Mouse (Mus musculus): ENCODE results near the gene Olfr101. TPM values are rescaled to one million over a fixed set of nuclear protein-coding genes. Genes with fewer than 3 reads are reported as not detected.

The Olfr101 gene
- not detected in 2 replicates for polyA plus RNA-seq (2015; fragmentation: Nextera tagmentation; extraction: Ambion mirVana)

- H3K36me3 ChIP-seq = no peaks in the 10 kb centered on the region
- no peaks in the 10 kb centered on the region for H3K9me3 ChIP-seq
- H3K4me1 ChIP-seq = no peaks in the 10 kb centered on the region
- no peak within 1 kb of the TSS for H3K4me2 ChIP-seq
- H3K9ac ChIP-seq = no peak within 1 kb of the TSS
- 66% methylated on average over 4 of the region's 4 CpGs for WGBS
- H3K4me3 ChIP-seq = no peak within 1 kb of the TSS
- H3K27ac ChIP-seq (replicated peaks) = no peak within 1 kb of the TSS
- H3K27me3 ChIP-seq (replicated peaks) = no peaks in the 10 kb centered on the region
- no peak for ATAC-seq (ENCODE audit: extremely low read depth, insufficient number of reproducible peaks, low FRiP score, low TSS enrichment)
Measured at GRCm38 (mm10) chr17:37304213-37304612, at the start of gene Olfr101. Olfr101 (minus strand) TSS chr17:37304313.

GRCm38 (mm10) chr17:37339598-37339997 lies 35.5 kb upstream of the Olfr101 start, which contains the start of gene Olfr103:
Olfr103 (minus strand) TSS chr17:37339698.
- no peak within 1 kb of the TSS for H3K27ac ChIP-seq (replicated peaks)
- H3K27me3 ChIP-seq (replicated peaks) = no peaks in the 10 kb centered on the region
- no peaks in the 10 kb centered on the region for H3K36me3 ChIP-seq
- no peak for ATAC-seq (ENCODE audit: extremely low read depth, insufficient number of reproducible peaks, low FRiP score, low TSS enrichment)
- H3K4me2 ChIP-seq = no peak within 1 kb of the TSS
- 0 out of 2 replicates have a peak, but pooled peaks cover 4% of the 10 kb centered on the region for H3K9me3 ChIP-seq
- H3K4me3 ChIP-seq = no peak within 1 kb of the TSS
- no peak within 1 kb of the TSS for H3K9ac ChIP-seq
- WGBS = 75% methylated on average over 2 of the region's 2 CpGs
- no peaks in the 10 kb centered on the region for H3K4me1 ChIP-seq

GRCm38 (mm10) chr17:37316954-37317353 lies 12.8 kb upstream of the Olfr101 start, which contains the start of gene Olfr102:
Olfr102 (minus strand) TSS chr17:37317054.
- H3K9me3 ChIP-seq = peaks cover 12% of the 10 kb centered on the region; the same call in 1 of the 2 replicates

GRCm38 (mm10) chr17:37310146-37310699 lies 6.1 kb upstream of the Olfr101 start:
- no peaks in the 10 kb centered on the region for H3K36me3 ChIP-seq
- WGBS = 33% methylated on average over 2 of the region's 2 CpGs
- H3K4me2 ChIP-seq = no peak overlapping the region
- H3K4me1 ChIP-seq = no peaks in the 10 kb centered on the region
- no peak overlapping the region for H3K9ac ChIP-seq
- H3K4me3 ChIP-seq = no peak overlapping the region
- no peak overlapping the region for H3K27ac ChIP-seq (replicated peaks)
- no peak for ATAC-seq (ENCODE audit: extremely low read depth, insufficient number of reproducible peaks, low FRiP score, low TSS enrichment)
- H3K27me3 ChIP-seq (replicated peaks) = no peaks in the 10 kb centered on the region
- H3K9me3 ChIP-seq = no peaks in the 10 kb centered on the region

More at GRCm38 (mm10) chr17:37316954-37317353, 12.8 kb upstream of the Olfr101 start, which contains the start of gene Olfr102:
- no peak within 1 kb of the TSS for H3K4me2 ChIP-seq
- no peaks in the 10 kb centered on the region for H3K27me3 ChIP-seq (replicated peaks)
- no peaks in the 10 kb centered on the region for H3K36me3 ChIP-seq
- H3K27ac ChIP-seq (replicated peaks) = no peak within 1 kb of the TSS
- ATAC-seq (ENCODE audit: extremely low read depth, insufficient number of reproducible peaks, low FRiP score, low TSS enrichment) = no peak
- no peaks in the 10 kb centered on the region for H3K4me1 ChIP-seq
- no peak within 1 kb of the TSS for H3K4me3 ChIP-seq
- H3K9ac ChIP-seq = no peak within 1 kb of the TSS

- Histone ChIP-seq H3K9ac (no peak overlapping the region), H3K4me1 (no peaks in the 10 kb centered on the region), H3K27me3 (replicated peaks) (no peaks in the 10 kb centered on the region), H3K36me3 (no peaks in the 10 kb centered on the region), H3K4me2 (no peak overlapping the region), H3K27ac (replicated peaks) (no peak overlapping the region), H3K9me3 (no peaks in the 10 kb centered on the region), H3K4me3 (no peak overlapping the region)
- ATAC-seq (ENCODE audit: extremely low read depth, insufficient number of reproducible peaks, low FRiP score, low TSS enrichment) = no peak
- 31% methylated on average over 4 of the region's 4 CpGs for WGBS
Measured at GRCm38 (mm10) chr17:37308483-37308882, 4.4 kb upstream of the Olfr101 start.

- H3K9me3 ChIP-seq = no peaks in the 10 kb centered on the region
- no peaks in the 10 kb centered on the region for H3K36me3 ChIP-seq
- WGBS = 66% methylated on average over 1 of the region's 1 CpGs
- H3K4me3 ChIP-seq = no peak within 1 kb of the TSS
- H3K9ac ChIP-seq = no peak within 1 kb of the TSS
- H3K4me1 ChIP-seq = no peaks in the 10 kb centered on the region
- H3K27ac ChIP-seq (replicated peaks) = no peak within 1 kb of the TSS
- no peak within 1 kb of the TSS for H3K4me2 ChIP-seq
- no peaks in the 10 kb centered on the region for H3K27me3 ChIP-seq (replicated peaks)
- ATAC-seq (ENCODE audit: extremely low read depth, insufficient number of reproducible peaks, low FRiP score, low TSS enrichment) = no peak
Measured at GRCm38 (mm10) chr17:37283360-37283759, 20.8 kb downstream of the Olfr101 start, which contains the start of gene Olfr99. Olfr99 (minus strand) TSS chr17:37283460.

GRCm38 (mm10) chr17:37280331-37280730 lies 23.8 kb downstream of the Olfr101 start:
- Histone ChIP-seq H3K9me3 (no peaks in the 10 kb centered on the region), H3K27me3 (replicated peaks) (no peaks in the 10 kb centered on the region), H3K4me2 (no peak overlapping the region), H3K36me3 (no peaks in the 10 kb centered on the region), H3K4me3 (no peak overlapping the region), H3K9ac (no peak overlapping the region), H3K27ac (replicated peaks) (no peak overlapping the region), H3K4me1 (no peaks in the 10 kb centered on the region)
- 59% methylated on average over 1 of the region's 1 CpGs for WGBS
- no peak for ATAC-seq (ENCODE audit: extremely low read depth, insufficient number of reproducible peaks, low FRiP score, low TSS enrichment)

GRCm38 (mm10) chr17:37276573-37276972 lies 27.5 kb downstream of the Olfr101 start:
- H3K36me3 ChIP-seq = no peaks in the 10 kb centered on the region
- no peak overlapping the region for H3K9ac ChIP-seq
- H3K4me1 ChIP-seq = no peaks in the 10 kb centered on the region
- no peak overlapping the region for H3K27ac ChIP-seq (replicated peaks)
- H3K4me2 ChIP-seq = no peak overlapping the region
- ATAC-seq (ENCODE audit: extremely low read depth, insufficient number of reproducible peaks, low FRiP score, low TSS enrichment) = no peak
- H3K27me3 ChIP-seq (replicated peaks) = no peaks in the 10 kb centered on the region
- H3K9me3 ChIP-seq = no peaks in the 10 kb centered on the region
- H3K4me3 ChIP-seq = no peak overlapping the region

GRCm38 (mm10) chr17:37275626-37276248 lies 28.4 kb downstream of the Olfr101 start:
- 57% methylated on average over 2 of the region's 2 CpGs for WGBS
- H3K4me2 ChIP-seq = no peak overlapping the region

GRCm38 (mm10) chr17:37270702-37271092 lies 33.4 kb downstream of the Olfr101 start:
- Histone ChIP-seq H3K36me3 (no peaks in the 10 kb centered on the region), H3K4me3 (peak overlapping the region; percentile 66), H3K4me2 (peak overlapping the region; percentile 99), H3K9ac (peak overlapping the region; percentile 69), H3K4me1 (peaks cover 7% of the 10 kb centered on the region), H3K27me3 (replicated peaks) (0 out of 2 replicates have a peak, but pooled peaks cover 8% of the 10 kb centered on the region), H3K27ac (replicated peaks) (no peak overlapping the region), H3K9me3 (no peaks in the 10 kb centered on the region)
- WGBS = 48% methylated on average over 8 of the region's 8 CpGs
- ATAC-seq (ENCODE audit: extremely low read depth, insufficient number of reproducible peaks, low FRiP score, low TSS enrichment) = 0 out of 2 replicates have a peak, but pooled peaks have one; percentile 22

More at GRCm38 (mm10) chr17:37275626-37276248, 28.4 kb downstream of the Olfr101 start:
- peaks cover 2% of the 10 kb centered on the region for H3K4me1 ChIP-seq
- H3K9ac ChIP-seq = no peak overlapping the region
- H3K4me3 ChIP-seq = no peak overlapping the region
- ATAC-seq (ENCODE audit: extremely low read depth, insufficient number of reproducible peaks, low FRiP score, low TSS enrichment) = no peak
- 0 out of 2 replicates have a peak, but pooled peaks cover 8% of the 10 kb centered on the region for H3K27me3 ChIP-seq (replicated peaks)
- no peak overlapping the region for H3K27ac ChIP-seq (replicated peaks)
- no peaks in the 10 kb centered on the region for H3K9me3 ChIP-seq
- no peaks in the 10 kb centered on the region for H3K36me3 ChIP-seq

- peak within 1 kb of the TSS; percentile 99 for H3K4me2 ChIP-seq
- peaks cover 7% of the 10 kb centered on the region for H3K4me1 ChIP-seq
- peak within 1 kb of the TSS; percentile 66 for H3K4me3 ChIP-seq
- ATAC-seq (ENCODE audit: extremely low read depth, insufficient number of reproducible peaks, low FRiP score, low TSS enrichment) = 0 out of 2 replicates have a peak, but pooled peaks have one; percentile 64
- 0 out of 2 replicates have a peak, but pooled peaks cover 8% of the 10 kb centered on the region for H3K27me3 ChIP-seq (replicated peaks)
- H3K27ac ChIP-seq (replicated peaks) = no peak within 1 kb of the TSS
- peak within 1 kb of the TSS; percentile 69 for H3K9ac ChIP-seq
- WGBS = 1% methylated on average over 26 of the region's 26 CpGs
- H3K36me3 ChIP-seq = no peaks in the 10 kb centered on the region
- no peaks in the 10 kb centered on the region for H3K9me3 ChIP-seq
Measured at GRCm38 (mm10) chr17:37270058-37270701, 33.9 kb downstream of the Olfr101 start, which contains the start of gene H2-M3. H2-M3 (plus strand) TSS chr17:37270220.

Data from heart, embryonic 13.5 days (tissue).